Mouse (Mus musculus) kidney, embryonic 16.5 days (tissue): ENCODE results near the gene Asb17. TPM values are rescaled to one million over a fixed set of nuclear protein-coding genes. Genes with fewer than 3 reads are reported as not detected.

Experiments
- ATAC-seq: fragments of 200-750 bp; cut with Nextera tagmentation; 2 replicates; pipeline ENCODE4 v1.8.0; 2017; ENCODE audit warnings: moderate TSS enrichment; ENCODE audit not compliant: low FRiP score, low TSS enrichment
- H3K27ac ChIP-seq: fragments of 300-500 bp; sonication (generic); 2 replicates; pipeline ENCODE4 v1.5.1; 2014; ENCODE audit warnings: low read length
- H3K27me3 ChIP-seq: fragments of 300-500 bp; sonication (generic); 2 replicates; pipeline ENCODE4 v1.6.1; 2014; ENCODE audit warnings: low read length, control low read depth, mixed read lengths; ENCODE audit not compliant: insufficient read depth
- H3K36me3 ChIP-seq: fragments of 300-500 bp; sonication (generic); 2 replicates; pipeline ENCODE4 v1.6.1; 2014; ENCODE audit warnings: low read length, control low read depth, mixed read lengths; ENCODE audit not compliant: insufficient read depth
- H3K4me1 ChIP-seq: fragments of 300-500 bp; sonication (generic); 2 replicates; pipeline ENCODE4 v1.6.1; 2014; ENCODE audit warnings: low read length, control low read depth, mixed read lengths; ENCODE audit not compliant: insufficient read depth
- H3K4me2 ChIP-seq: fragments of 300-500 bp; sonication (generic); replicated peaks from 2 replicates; pipeline ENCODE4 v1.6.1; 2014; ENCODE audit warnings: low read depth, low read length
- H3K4me3 ChIP-seq: fragments of 300-500 bp; sonication (generic); 2 replicates; pipeline ENCODE4 v1.5.1; 2014; ENCODE audit warnings: mild to moderate bottlenecking, low read length
- H3K9ac ChIP-seq: fragments of 300-500 bp; sonication (generic); replicated peaks from 2 replicates; pipeline ENCODE4 v1.6.1; 2014; ENCODE audit warnings: low read length
- H3K9me3 ChIP-seq: fragments of 300-500 bp; sonication (generic); 2 replicates; pipeline ENCODE4 v1.6.1; 2016; ENCODE audit warnings: low read length, control low read depth
- WGBS: fragments of 180-500 bp; shearing (Covaris S2); extraction: QIAGEN DNeasy Blood & Tissue Kit; methylation state at CpG from one replicate; pipeline ENCODE4 v1.1.7; 2014; 5-methylcytosine and 5-hydroxymethylcytosine counted together
- polyA plus RNA-seq: library from polyadenylated mRNA; unstranded; fragments of >200 nt; fragmentation: Nextera tagmentation; extraction: Ambion mirVana; gene quantifications from 2 replicates; pipeline ENCODE4 v1.2.1, GENCODE M21; 2015

The Asb17 gene
- 0.06 TPM in 1 of 2 replicates, not detected in the other for polyA plus RNA-seq

DNA sequence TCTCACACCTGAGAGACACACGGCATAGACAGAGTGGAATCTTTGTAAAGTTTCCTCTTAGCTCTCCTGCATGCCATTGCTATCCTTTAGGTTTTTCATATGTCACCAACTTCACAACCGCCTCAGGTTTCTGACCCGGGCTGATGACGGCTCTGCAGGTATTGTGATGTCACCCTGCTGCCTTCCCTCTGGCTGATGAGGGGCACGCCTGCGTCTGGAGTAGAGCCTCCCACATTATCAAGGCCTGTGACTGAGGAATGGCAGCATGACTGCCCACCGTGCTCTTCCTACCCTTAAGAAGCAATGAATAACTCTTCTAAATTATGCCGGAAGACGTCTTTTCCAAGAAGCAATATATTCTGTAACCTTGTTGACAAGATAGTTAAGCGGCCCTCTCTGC is at the start of gene Asb17:
Asb17 (plus strand) TSS at position 180 of the 400 bp plus-strand sequence.
- Histone ChIP-seq H3K27me3 (no peaks in the 10 kb centered on the region), H3K27ac (no peak within 1 kb of the TSS), H3K4me1 (no peaks in the 10 kb centered on the region), H3K36me3 (no peaks in the 10 kb centered on the region), H3K4me2 (no peak within 1 kb of the TSS), H3K9ac (no peak within 1 kb of the TSS), H3K4me3 (no peak within 1 kb of the TSS), H3K9me3 (no peaks in the 10 kb centered on the region)
- no peak for ATAC-seq
- WGBS, result 72% methylated on average over 10 of the region's 10 CpGs

GRCm38 (mm10) chr3:153797574-153797973 is 46.4 kb upstream of the Asb17 start:
- no peaks in the 10 kb centered on the region for H3K27me3 ChIP-seq
- H3K9ac ChIP-seq, result no peak overlapping the region
- no peak overlapping the region for H3K27ac ChIP-seq
- H3K4me1 ChIP-seq, result no peaks in the 10 kb centered on the region
- H3K36me3 ChIP-seq, result no peaks in the 10 kb centered on the region
- no peaks in the 10 kb centered on the region for H3K9me3 ChIP-seq
- 68% methylated on average over 7 of the region's 7 CpGs for WGBS
- no peak for ATAC-seq
- no peak overlapping the region for H3K4me2 ChIP-seq
- H3K4me3 ChIP-seq, result no peak overlapping the region

GRCm38 (mm10) chr3:153799603-153800002 is 44.4 kb upstream of the Asb17 start:
- H3K9me3 ChIP-seq, result no peaks in the 10 kb centered on the region
- H3K4me2 ChIP-seq, result no peak overlapping the region
- no peak overlapping the region for H3K4me3 ChIP-seq
- no peaks in the 10 kb centered on the region for H3K27me3 ChIP-seq
- no peak for ATAC-seq
- H3K4me1 ChIP-seq, result no peaks in the 10 kb centered on the region
- H3K36me3 ChIP-seq, result no peaks in the 10 kb centered on the region
- no peak overlapping the region for H3K27ac ChIP-seq
- WGBS, result 90% methylated on average over 11 of the region's 11 CpGs
- H3K9ac ChIP-seq, result no peak overlapping the region

DNA sequence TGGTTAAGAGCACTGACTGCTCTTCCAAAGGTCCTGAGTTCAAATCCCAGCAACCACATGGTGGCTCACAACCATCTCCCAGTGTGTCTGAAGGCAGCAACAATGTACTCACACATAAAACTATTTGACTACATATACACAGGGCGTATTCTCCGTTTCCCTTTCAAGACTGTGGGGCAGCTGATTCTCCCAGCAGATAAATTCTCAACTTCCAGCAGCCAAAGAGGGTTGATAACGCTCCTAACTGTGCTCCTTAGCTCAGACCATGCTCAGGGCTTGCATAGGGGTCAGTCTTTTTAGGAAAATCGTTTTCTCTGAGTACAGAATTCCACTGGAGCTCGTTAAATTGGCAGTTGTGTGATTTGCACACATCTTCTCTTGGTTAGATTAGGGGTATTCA is 43.3 kb upstream of the Asb17 start:
- Histone ChIP-seq H3K4me3 (no peak overlapping the region), H3K9me3 (no peaks in the 10 kb centered on the region), H3K4me2 (no peak overlapping the region), H3K9ac (no peak overlapping the region), H3K36me3 (no peaks in the 10 kb centered on the region), H3K4me1 (no peaks in the 10 kb centered on the region), H3K27ac (no peak overlapping the region), H3K27me3 (no peaks in the 10 kb centered on the region)
- no peak for ATAC-seq
- 74% methylated on average over 5 of the region's 5 CpGs for WGBS

GRCm38 (mm10) chr3:153801541-153801940 is 42.5 kb upstream of the Asb17 start:
- H3K4me3 ChIP-seq, result no peak overlapping the region
- no peak for ATAC-seq
- 82% methylated on average over 6 of the region's 6 CpGs for WGBS

GRCm38 (mm10) chr3:153802640-153803039 is 41.4 kb upstream of the Asb17 start:
- WGBS, result 85% methylated on average over 5 of the region's 5 CpGs
- Histone ChIP-seq H3K36me3 (no peaks in the 10 kb centered on the region), H3K9me3 (no peaks in the 10 kb centered on the region), H3K27me3 (no peaks in the 10 kb centered on the region), H3K4me1 (peaks cover 5% of the 10 kb centered on the region), H3K4me3 (no peak overlapping the region), H3K4me2 (no peak overlapping the region), H3K27ac (no peak overlapping the region), H3K9ac (no peak overlapping the region)
- ATAC-seq, result no peak

More at GRCm38 (mm10) chr3:153801541-153801940, 42.5 kb upstream of the Asb17 start:
- no peak overlapping the region for H3K4me2 ChIP-seq
- no peak overlapping the region for H3K9ac ChIP-seq
- H3K9me3 ChIP-seq, result no peaks in the 10 kb centered on the region
- no peaks in the 10 kb centered on the region for H3K27me3 ChIP-seq
- no peak overlapping the region for H3K27ac ChIP-seq
- H3K4me1 ChIP-seq, result peaks cover 5% of the 10 kb centered on the region
- no peaks in the 10 kb centered on the region for H3K36me3 ChIP-seq

- H3K9me3 ChIP-seq, result no peaks in the 10 kb centered on the region
- no peak overlapping the region for H3K9ac ChIP-seq
- H3K27me3 ChIP-seq, result no peaks in the 10 kb centered on the region
- no peak overlapping the region for H3K4me2 ChIP-seq
- H3K36me3 ChIP-seq, result no peaks in the 10 kb centered on the region
- H3K27ac ChIP-seq, result no peak overlapping the region
- H3K4me1 ChIP-seq, result peaks cover 5% of the 10 kb centered on the region
- 89% methylated on average over 7 of the region's 7 CpGs for WGBS
- no peak overlapping the region for H3K4me3 ChIP-seq
- ATAC-seq, result no peak
These were observed 40.0 kb upstream of the Asb17 start for GRCm38 (mm10) chr3:153804032-153804431.

DNA sequence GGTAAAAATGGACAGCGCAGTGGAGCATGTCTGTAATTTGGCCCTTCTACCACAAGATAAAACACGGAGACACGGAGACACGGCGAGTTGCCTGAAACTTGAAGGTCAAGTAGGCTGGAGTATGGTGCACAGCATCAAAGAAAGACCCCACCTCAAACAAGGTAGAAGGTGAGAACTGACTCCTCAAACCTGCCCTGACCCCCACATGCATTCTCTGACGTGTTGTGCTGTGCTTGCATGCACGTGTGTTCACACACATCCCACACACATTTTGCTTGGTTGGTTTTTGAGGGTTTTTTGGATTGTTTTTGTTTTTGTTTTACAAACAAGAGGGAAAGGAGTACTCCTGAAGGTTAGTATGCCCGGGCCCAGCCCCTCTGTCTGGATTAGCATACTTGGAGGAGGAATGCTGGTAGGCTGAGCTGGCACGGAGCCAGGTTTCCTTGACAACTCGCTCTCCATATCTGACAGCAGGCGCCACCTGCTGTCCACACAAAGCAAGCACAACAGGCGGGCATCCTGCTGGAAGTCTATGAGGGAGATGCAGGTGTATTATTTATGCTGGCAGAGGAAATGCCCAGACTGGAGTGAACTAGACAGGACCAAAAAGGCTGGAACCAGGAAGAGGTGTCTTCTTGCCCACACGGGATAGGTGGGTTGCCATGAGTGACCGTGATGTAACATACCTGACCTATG is 37.8 kb upstream of the Asb17 start:
- H3K9ac ChIP-seq, result no peak overlapping the region
- peak; percentile 90 for ATAC-seq
- H3K4me3 ChIP-seq, result no peak overlapping the region
- no peaks in the 10 kb centered on the region for H3K27me3 ChIP-seq
- no peaks in the 10 kb centered on the region for H3K9me3 ChIP-seq
- peaks cover 11% of the 10 kb centered on the region for H3K4me1 ChIP-seq
- WGBS, result 32% methylated on average over 14 of the region's 14 CpGs
- no peak overlapping the region for H3K27ac ChIP-seq
- no peaks in the 10 kb centered on the region for H3K36me3 ChIP-seq
- no peak overlapping the region for H3K4me2 ChIP-seq

GRCm38 (mm10) chr3:153806773-153807443 is 37.1 kb upstream of the Asb17 start:
- ATAC-seq, result 0 out of 2 replicates have a peak, but pooled peaks have one; percentile 14
- no peaks in the 10 kb centered on the region for H3K9me3 ChIP-seq
- no peak overlapping the region for H3K9ac ChIP-seq
- H3K27ac ChIP-seq, result no peak overlapping the region
- H3K4me1 ChIP-seq, result peaks cover 11% of the 10 kb centered on the region
- no peak overlapping the region for H3K4me3 ChIP-seq
- 86% methylated on average over 9 of the region's 9 CpGs for WGBS
- no peak overlapping the region for H3K4me2 ChIP-seq
- no peaks in the 10 kb centered on the region for H3K36me3 ChIP-seq
- no peaks in the 10 kb centered on the region for H3K27me3 ChIP-seq
